Mouse (Mus musculus) kidney, postnatal 4 days (tissue): Measurements from ENCODE around the gene Maml3.

Experiments used
- DNase-seq, 2 experiments: peaks; one replicate each; pipeline ENCODE4 v3.0.0; 2021; ENCODE audit warnings: mixed read lengths in 2 of 2

The Maml3 gene

GRCm38 (mm10) chr3:52104636-52105151 is at the start of gene Maml3:
Gene Maml3, minus strand, starts transcription at chr3:52105076.
- peak; percentile 95 to 96 for DNase-seq

DNA sequence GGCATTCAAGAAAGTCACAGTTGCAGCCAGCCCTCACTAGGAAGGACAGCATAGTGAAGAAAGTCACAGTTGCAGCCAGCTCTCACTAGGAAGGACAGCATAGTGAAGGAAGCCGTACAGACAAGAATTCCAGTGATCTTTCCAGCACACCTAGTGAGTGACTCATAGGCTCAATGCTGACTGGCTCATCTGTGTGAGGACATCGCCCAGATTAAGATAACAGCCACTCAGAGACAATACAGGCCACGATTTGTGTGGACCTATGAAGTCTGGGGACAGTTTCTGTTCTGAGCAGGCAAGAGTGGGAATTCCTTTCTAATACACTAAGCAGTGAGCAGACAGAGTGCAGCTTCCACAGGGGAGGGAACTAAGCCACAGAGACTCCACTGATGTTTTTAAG is 46.3 kb upstream of the Maml3 start:
- DNase-seq: no peak

DNA sequence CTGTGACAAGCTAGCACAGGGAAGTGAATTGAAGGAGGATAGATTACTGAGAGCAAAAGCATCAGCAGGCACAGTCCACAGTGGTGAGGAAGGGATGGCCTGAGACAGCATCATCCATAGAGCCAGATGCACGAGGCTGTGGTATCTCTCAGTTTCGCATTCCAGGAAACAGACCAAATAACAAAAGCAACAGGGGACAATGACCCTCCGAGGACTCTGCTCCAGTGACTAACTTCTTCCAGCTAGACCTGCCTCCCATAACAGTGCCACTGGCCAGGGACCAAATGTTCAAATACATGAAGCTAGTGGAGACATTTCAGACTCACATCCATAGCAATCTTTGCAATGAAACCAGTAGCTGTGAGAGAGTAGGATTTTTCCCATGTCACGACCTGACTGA is 43.4 kb upstream of the Maml3 start:
- DNase-seq: no peak

DNA sequence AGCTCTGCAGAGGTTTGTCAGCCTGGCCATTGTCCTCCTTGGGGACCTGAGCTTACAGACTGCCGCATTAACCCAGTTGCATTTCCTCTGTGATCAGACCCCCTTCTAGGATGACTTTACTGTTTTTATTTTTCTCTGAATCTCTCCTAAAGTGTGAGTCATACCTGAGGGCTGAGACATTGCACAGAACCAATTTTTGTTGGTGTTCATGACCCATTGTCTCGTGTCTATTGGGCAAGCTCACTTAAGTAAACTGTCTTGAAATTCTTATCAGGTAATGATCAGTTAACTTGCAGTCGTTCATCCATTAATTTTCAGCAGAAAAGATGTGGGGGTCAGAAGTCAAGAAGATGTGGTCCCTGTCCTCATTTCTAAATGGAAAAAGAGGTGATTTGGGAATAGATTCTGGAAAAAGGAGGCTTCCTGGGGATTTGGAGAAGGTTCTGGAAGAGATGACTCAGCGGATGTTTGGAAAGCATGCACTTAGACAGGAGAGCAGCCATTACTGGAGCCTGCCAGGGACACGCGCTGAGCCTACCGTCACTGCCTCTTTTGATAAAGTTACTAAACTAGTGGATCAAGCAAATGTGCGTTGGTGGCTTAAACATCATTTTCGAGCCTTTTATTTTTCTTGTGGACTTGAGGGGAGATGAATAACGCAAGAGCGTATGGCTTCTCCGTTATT is 40.0 kb upstream of the Maml3 start:
- DNase-seq: no peak

GRCm38 (mm10) chr3:52143017-52143416 is 38.1 kb upstream of the Maml3 start:
- DNase-seq: no peak

GRCm38 (mm10) chr3:52140162-52140561 is 35.3 kb upstream of the Maml3 start:
- peak; percentile 17 to 35 for DNase-seq

GRCm38 (mm10) chr3:52125421-52125820 is 20.5 kb upstream of the Maml3 start:
- no peak for DNase-seq

- DNase-seq: no peak
Measured at GRCm38 (mm10) chr3:52120858-52121257, 16.0 kb upstream of the Maml3 start.

- peak; percentile 23 to 48 for DNase-seq
Measured at GRCm38 (mm10) chr3:52119216-52119615, 14.3 kb upstream of the Maml3 start.

DNA sequence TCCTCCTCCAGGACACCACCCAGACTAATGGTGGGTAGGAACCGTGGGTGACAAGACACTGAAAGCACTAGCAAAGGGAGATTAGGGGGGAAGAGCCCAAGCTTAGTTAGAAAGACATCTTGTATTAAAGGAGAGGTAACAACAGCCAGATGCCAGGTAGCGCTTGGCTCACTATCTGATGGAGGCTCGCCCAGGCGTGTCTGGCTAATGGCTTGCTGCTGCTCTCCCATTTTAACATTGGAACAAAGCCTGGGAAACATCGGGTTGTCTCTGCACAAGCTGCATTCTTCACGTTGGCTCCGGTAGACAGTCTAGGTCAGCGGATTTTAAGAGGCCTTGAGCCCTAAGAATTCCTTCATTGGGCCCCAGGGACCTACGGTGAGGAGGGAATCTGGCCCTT is 10.5 kb upstream of the Maml3 start:
- DNase-seq: peak in 1 of 2 experiments; percentile 16

- DNase-seq: no peak
Measured at GRCm38 (mm10) chr3:52108027-52108426, 3.2 kb upstream of the Maml3 start.

DNA sequence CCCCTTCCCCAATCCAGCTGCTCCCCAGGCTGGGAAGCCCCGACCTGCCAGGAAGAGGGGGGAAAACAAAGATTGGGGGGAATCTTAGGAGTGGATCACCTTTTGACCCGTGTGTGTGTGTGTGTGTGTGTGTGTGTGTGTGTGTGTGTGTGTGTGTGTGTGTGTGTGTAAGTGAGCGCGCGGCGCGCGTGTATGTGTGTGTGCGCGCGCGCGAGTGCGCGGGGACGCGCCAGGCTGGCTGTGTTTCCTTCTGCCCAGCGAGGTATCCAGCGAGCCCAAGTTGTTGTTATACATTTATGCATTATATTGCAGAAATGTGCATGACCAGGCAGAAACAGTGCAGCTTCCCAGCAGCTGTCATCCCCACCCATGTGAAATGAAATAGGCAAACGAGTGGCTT is 280 bp upstream of the Maml3 start:
- DNase-seq: no peak

DNA sequence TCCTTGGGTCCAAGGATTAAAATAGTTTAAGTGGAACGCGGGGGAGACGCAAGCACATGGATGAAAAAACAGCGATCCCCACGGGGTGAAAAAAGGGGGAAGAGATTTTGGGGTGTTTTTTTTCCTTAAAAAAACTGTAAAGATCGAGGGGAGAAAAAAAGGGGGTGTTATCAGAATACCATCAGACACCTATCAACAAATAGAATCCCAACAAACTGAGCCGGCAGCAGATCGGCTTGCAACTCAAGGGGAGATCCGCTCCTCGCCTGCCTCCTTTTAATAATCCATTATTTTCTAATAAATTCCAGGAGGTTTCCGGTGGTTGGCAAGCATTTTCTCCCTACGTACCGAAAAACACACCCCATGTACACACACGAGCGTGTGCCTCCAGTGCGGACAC is 668 bp downstream of the Maml3 start:
- no peak for DNase-seq

DNA sequence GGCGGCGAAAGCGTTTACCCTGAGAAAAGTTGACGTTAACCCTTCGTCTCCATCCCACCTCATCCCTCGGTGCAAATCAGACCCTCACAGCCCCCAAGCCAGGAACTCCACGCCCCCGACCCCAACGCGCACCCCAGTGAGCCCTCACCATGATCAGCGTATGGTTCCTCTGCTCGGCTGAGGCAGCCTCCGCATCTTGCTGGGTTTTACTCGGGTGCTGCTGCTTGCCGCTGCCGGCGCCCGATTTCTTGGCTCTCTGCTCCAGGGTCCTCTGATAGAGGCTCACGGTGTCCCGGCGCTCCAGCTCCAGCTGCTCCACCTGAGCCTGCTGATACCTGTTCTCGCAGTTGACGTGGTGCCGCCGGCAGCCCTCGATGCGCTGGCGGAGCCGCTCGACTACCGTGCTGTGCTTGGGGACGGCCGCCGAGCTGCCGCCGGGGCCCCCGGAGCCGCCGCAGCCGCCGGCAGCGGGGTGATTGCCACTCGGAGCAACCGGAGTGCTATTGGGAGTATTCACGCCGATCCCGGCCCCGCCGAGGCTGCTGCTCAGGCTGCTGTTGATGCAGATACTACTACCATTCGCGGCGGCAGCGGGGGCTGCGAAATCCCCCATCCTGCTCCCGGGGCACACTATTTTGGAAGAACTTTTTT is 1.2 kb downstream of the Maml3 start:
- DNase-seq: peak; percentile 69 to 77

DNA sequence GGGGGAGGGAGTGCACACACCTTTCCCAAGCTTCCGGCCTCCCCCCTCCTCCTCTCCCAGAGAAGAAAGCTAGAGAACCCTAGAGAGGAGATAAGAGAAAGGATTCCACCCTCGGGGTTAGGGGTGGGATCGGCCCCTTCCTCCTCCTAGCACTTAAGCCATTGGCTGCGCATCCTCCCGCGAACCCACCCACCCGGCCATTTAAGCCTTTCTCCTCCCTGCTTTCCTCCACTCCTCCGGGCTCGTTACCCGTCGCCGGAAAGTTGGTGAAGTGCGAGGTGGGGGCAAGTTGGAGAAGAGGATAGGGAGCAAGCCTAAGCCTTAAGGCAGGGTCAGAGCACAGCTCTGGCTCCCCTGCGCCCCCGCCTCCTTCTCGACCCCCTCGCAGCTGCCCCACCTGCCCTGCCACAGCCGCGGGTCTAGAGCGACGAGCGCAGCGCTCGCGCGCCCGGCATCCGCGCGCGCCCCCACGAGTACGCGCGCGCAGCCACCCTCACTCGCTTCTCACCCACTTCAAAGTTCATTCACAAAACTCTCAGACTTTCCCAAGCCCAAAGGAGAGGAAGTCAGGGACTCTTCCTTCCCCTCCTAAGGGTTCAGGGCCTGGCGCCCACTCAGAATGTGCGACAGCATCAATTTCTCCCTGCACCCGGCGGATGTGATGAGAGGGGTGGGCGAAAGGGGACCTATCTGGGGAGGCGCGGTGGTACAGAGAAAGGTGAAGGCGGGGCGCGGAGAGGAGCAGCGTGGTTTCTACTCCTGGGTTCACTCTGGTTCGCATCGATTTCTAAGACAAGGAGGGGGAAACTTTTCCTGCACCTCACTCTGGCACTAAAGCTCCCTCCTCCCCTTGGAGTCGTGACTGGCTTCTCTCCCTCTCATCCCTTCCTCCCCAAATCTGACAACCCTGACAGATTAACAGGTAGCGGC is 2.0 kb downstream of the Maml3 start:
- peak; percentile 83 to 90 for DNase-seq

- peak; percentile 93 to 95 for DNase-seq
Measured at GRCm38 (mm10) chr3:52101977-52102600, 2.8 kb downstream of the Maml3 start.

DNA sequence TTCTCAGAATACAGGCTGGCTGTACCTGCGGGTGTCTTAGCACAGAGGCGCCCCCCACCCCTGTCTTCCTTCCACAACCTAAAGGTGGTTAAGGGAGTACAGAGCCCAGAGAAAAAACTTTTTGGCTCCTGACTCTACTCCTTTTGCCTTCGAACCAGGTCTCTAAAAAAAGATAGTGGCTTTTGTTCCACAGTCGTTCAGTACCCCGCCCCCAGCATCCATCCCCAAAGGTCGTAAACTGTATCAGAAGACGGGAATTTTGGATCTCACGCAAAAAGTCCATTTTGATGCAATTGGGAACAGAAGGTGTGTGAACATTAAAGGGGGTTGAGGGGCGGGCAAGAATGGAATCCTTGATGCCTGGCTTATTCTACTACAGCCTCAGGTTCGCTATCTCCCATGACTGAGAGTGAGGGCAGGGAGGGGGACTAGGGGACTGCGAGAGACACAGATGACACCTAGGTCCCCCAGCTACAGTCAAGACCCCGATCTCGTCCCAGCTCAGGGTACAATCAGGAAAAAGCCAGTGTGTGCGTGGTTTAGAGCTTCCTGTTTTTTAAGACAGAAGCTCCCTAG is 3.4 kb downstream of the Maml3 start:
- peak in 1 of 2 experiments; percentile 36 for DNase-seq

- DNase-seq: no peak
Measured at GRCm38 (mm10) chr3:52100926-52101325, 4.0 kb downstream of the Maml3 start.

GRCm38 (mm10) chr3:52100306-52100705 is 4.6 kb downstream of the Maml3 start:
- DNase-seq: no peak

DNA sequence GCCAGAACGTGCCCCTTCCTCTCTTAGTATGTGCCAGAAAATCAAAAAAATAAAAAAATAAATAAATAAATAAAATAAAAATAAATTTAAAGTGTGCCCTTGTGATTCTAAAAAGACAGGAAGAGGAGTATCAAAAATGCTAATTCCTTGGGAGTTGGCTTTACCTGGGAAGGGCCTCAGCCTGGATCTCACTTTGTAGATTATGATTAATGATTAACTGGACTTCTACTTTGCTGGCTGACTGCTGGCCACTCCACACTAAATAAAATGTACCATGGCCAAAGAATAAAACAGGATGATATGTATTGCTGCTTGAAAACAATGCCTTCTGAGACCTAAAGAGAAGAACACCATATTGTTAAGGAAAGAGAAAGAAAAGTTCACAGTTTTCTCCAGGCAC is 5.6 kb downstream of the Maml3 start:
- DNase-seq: no peak

DNA sequence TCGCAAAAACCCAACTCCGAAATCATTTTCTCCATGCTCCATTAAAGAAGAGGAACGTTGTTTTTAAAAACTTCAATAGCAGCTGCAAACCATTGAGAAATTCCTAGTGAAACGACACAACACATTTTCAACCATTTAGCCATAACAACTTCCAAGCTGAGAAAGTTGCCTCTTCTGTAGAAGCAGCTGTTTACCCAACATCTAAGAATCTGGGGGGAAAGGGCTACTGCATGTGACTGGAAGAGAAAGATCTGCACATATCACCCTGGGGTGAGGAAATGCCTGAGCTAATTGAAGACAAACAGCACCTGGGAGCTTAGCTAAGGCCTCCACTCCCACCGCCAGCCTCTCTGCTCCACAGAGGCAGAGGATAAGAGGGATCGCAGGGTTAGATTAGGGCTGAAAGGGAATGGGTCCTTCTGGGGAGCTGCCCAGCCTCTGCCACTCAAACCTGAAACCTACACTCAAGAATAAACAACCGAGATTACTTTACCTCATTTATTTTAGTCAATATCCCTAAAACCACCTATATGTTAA is 13.5 kb downstream of the Maml3 start:
- peak; percentile 21 to 50 for DNase-seq

DNA sequence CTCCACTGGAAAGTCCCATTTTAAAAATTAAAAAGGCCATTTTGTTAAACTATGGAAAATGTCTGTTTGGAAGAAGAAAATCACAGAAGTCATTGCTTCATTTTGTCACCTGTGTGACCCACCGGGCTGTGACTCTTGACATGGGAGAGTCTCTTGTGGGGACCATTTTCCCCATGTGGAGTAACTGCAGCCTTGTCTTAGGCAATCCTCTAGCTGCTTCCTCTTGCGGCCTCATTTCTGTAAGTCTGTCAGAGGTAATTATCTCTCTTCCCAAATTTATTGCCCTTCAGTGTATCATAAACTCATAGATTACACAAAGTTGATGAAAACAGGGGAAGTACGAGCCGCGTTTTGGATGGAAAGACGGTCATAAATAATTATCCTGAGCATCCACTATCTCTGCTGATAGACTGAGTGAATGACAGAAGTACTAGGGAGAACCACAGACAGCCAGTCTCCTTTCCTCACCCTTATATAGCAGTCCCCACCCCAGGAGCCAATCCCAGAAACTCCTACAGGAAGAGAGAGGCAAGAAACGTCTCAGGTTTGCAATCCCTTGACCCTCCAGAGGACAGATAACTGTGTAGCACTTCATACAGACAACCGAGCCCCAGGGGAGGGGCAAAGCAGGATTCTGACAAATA is 14.5 kb downstream of the Maml3 start:
- DNase-seq: no peak
